Mouse (Mus musculus) embryonic facial prominence, embryonic 13.5 days (tissue): ENCODE results near the gene Pdzd8. TPM values are rescaled to one million over a fixed set of nuclear protein-coding genes. Genes with fewer than 3 reads are reported as not detected.

Experiments used
- ATAC-seq: fragments of 200-750 bp; cut with Nextera tagmentation; 2 replicates; pipeline ENCODE4 v1.8.0; 2017; ENCODE audit warnings: low read depth; ENCODE audit not compliant: insufficient number of reproducible peaks, insufficient read depth, low FRiP score, low TSS enrichment
- H3K27ac ChIP-seq: fragments of 300-500 bp; sonication (generic); 2 replicates; pipeline ENCODE4 v1.5.1; 2015; ENCODE audit warnings: moderate library complexity, mild to moderate bottlenecking, inconsistent platforms
- H3K27me3 ChIP-seq: fragments of 300-500 bp; sonication (generic); 2 replicates; pipeline ENCODE4 v1.6.1; 2015; ENCODE audit warnings: mild to moderate bottlenecking, inconsistent platforms
- H3K36me3 ChIP-seq: fragments of 300-500 bp; sonication (generic); 2 replicates; pipeline ENCODE4 v1.6.1; 2015; ENCODE audit warnings: mild to moderate bottlenecking, inconsistent platforms
- H3K4me1 ChIP-seq: fragments of 300-500 bp; sonication (generic); 2 replicates; pipeline ENCODE4 v1.6.1; 2015; ENCODE audit warnings: inconsistent platforms
- H3K4me2 ChIP-seq: fragments of 300-500 bp; sonication (generic); 2 replicates; pipeline ENCODE4 v1.6.1; 2015; ENCODE audit warnings: moderate library complexity, mild to moderate bottlenecking, inconsistent platforms
- H3K4me3 ChIP-seq: fragments of 300-500 bp; sonication (generic); 2 replicates; pipeline ENCODE4 v1.5.1; 2015; ENCODE audit warnings: mild to moderate bottlenecking, inconsistent platforms
- H3K9ac ChIP-seq: fragments of 300-500 bp; sonication (generic); 2 replicates; pipeline ENCODE4 v1.6.1; 2015; ENCODE audit warnings: mild to moderate bottlenecking, inconsistent platforms
- H3K9me3 ChIP-seq: fragments of 300-500 bp; sonication (generic); 2 replicates; pipeline ENCODE4 v1.6.1; 2016; ENCODE audit warnings: inconsistent platforms
- WGBS: fragments of 180-500 bp; shearing (Covaris S2); methylation state at CpG from one replicate; pipeline ENCODE4 v1.1.7; 2015; ENCODE audit warnings: mixed read lengths; 5-methylcytosine and 5-hydroxymethylcytosine counted together
- polyA plus RNA-seq: library from polyadenylated mRNA; unstranded; fragments of >200 nt; fragmentation: Nextera tagmentation; extraction: Ambion mirVana; gene quantifications from 2 replicates; pipeline ENCODE4 v1.2.1, GENCODE M21; 2015

The Pdzd8 gene
- polyA plus RNA-seq, 1 experiment from 2014 or later = 11.4 TPM

DNA sequence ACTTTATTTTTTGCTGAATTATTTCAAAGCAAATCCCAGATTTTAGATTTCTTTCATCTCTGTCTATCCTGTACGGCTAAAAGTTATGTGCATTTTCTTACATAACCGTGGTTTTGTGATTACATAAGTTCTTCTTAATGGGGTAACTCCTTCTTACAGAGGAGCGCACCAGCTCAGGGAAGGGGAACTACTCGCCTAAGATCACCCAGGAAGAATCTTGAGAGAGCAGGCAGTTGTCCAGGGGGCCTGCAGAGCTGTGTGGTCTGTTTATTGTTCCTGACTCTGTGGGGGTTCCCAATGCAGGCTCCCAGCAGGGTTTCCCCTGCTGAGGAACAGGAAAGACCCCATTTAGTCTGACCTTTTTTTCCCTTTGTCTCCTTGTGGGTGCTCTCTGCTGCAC, 27.3 kb upstream of the Pdzd8 start:
- no peak overlapping the region for H3K4me2 ChIP-seq
- H3K4me1 ChIP-seq = no peaks in the 10 kb centered on the region
- H3K9me3 ChIP-seq = peaks cover 7% of the 10 kb centered on the region; the same call in 1 of the 2 replicates
- ATAC-seq = no peak
- no peak overlapping the region for H3K27ac ChIP-seq
- H3K9ac ChIP-seq = no peak overlapping the region
- no peaks in the 10 kb centered on the region for H3K27me3 ChIP-seq
- no peak overlapping the region for H3K4me3 ChIP-seq
- H3K36me3 ChIP-seq = no peaks in the 10 kb centered on the region
- WGBS = 68% methylated on average over 4 of the region's 4 CpGs

- Histone ChIP-seq H3K4me1 (no peaks in the 10 kb centered on the region), H3K4me2 (no peak overlapping the region), H3K36me3 (no peaks in the 10 kb centered on the region), H3K27me3 (no peaks in the 10 kb centered on the region), H3K4me3 (no peak overlapping the region), H3K27ac (no peak overlapping the region), H3K9me3 (peaks cover 7% of the 10 kb centered on the region; the same call in 1 of the 2 replicates), H3K9ac (no peak overlapping the region)
- WGBS = 77% methylated on average over 4 of the region's 4 CpGs
- ATAC-seq = no peak
Observed at GRCm38 (mm10) chr19:59371016-59371415, 25.4 kb upstream of the Pdzd8 start.

GRCm38 (mm10) chr19:59367892-59368291, 22.3 kb upstream of the Pdzd8 start:
- H3K36me3 ChIP-seq = no peaks in the 10 kb centered on the region
- WGBS = 79% methylated on average over 4 of the region's 4 CpGs
- ATAC-seq = no peak
- no peak overlapping the region for H3K27ac ChIP-seq
- no peak overlapping the region for H3K4me3 ChIP-seq
- H3K4me2 ChIP-seq = no peak overlapping the region
- no peaks in the 10 kb centered on the region for H3K9me3 ChIP-seq
- H3K9ac ChIP-seq = no peak overlapping the region
- H3K27me3 ChIP-seq = no peaks in the 10 kb centered on the region
- H3K4me1 ChIP-seq = no peaks in the 10 kb centered on the region

- Histone ChIP-seq H3K4me2 (no peak overlapping the region), H3K9ac (no peak overlapping the region), H3K4me1 (no peaks in the 10 kb centered on the region), H3K27me3 (no peaks in the 10 kb centered on the region), H3K36me3 (no peaks in the 10 kb centered on the region), H3K27ac (no peak overlapping the region), H3K9me3 (no peaks in the 10 kb centered on the region), H3K4me3 (no peak overlapping the region)
- ATAC-seq = no peak
- WGBS = 69% methylated on average over 3 of the region's 3 CpGs
Observed at GRCm38 (mm10) chr19:59366724-59367123, 21.1 kb upstream of the Pdzd8 start.

GRCm38 (mm10) chr19:59363666-59364065, 18.1 kb upstream of the Pdzd8 start:
- Histone ChIP-seq H3K9ac (no peak overlapping the region), H3K4me2 (no peak overlapping the region), H3K9me3 (no peaks in the 10 kb centered on the region), H3K4me3 (no peak overlapping the region), H3K27me3 (no peaks in the 10 kb centered on the region), H3K36me3 (no peaks in the 10 kb centered on the region), H3K4me1 (no peaks in the 10 kb centered on the region), H3K27ac (no peak overlapping the region)
- no peak for ATAC-seq
- 85% methylated on average over 3 of the region's 3 CpGs for WGBS

- Histone ChIP-seq H3K27ac (no peak overlapping the region), H3K27me3 (no peaks in the 10 kb centered on the region), H3K4me3 (no peak overlapping the region), H3K36me3 (no peaks in the 10 kb centered on the region), H3K9ac (no peak overlapping the region), H3K9me3 (no peaks in the 10 kb centered on the region), H3K4me1 (no peaks in the 10 kb centered on the region), H3K4me2 (no peak overlapping the region)
- 75% methylated on average over 6 of the region's 6 CpGs for WGBS
- no peak for ATAC-seq
Observed at GRCm38 (mm10) chr19:59362646-59363045, 17.1 kb upstream of the Pdzd8 start.

DNA sequence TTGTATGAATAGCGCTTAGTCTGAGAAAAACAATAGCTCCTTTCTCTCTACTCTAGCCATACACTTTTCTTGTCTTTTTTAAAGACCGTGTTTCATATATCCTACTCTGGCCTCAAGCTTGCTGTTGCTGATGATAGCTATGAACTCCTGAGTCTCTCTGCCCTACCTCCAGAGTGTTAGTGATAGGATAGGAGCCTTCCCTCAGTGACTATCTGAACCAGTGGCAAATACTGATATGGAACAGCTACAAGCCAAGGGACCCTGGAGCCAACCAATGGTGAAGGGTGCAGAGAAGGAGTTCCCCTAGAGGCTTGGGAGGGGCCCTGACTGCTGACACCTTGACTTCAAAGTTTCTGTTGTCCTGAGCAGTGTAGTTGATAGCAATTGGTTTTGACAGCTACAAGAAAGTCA, 14.9 kb upstream of the Pdzd8 start:
- no peak for ATAC-seq
- H3K27ac ChIP-seq = no peak overlapping the region
- H3K36me3 ChIP-seq = no peaks in the 10 kb centered on the region
- WGBS = 63% methylated on average over 2 of the region's 2 CpGs
- H3K9me3 ChIP-seq = no peaks in the 10 kb centered on the region
- no peak overlapping the region for H3K4me2 ChIP-seq
- H3K9ac ChIP-seq = no peak overlapping the region
- H3K27me3 ChIP-seq = 0 out of 2 replicates have a peak, but pooled peaks cover 2% of the 10 kb centered on the region
- no peak overlapping the region for H3K4me3 ChIP-seq
- H3K4me1 ChIP-seq = no peaks in the 10 kb centered on the region

DNA sequence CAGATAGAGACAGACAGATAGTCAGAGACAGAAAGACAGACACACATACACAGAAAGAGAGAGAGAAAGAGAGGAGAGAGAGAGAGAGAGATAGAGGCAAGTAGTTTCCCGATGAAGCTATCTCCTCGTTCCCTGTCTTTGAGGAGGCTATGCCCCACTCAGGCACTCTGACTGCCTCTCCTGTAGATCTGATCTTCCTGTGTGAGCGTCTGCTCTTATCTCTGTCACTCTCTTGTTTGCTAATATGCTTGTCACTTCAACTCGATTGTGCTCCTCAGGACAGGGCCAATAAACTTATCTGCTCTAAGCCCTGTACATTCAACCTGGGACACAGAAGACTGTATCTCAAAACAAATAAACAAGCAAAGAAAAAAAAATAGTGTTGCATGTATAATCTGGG, 13.6 kb upstream of the Pdzd8 start:
- H3K4me2 ChIP-seq = no peak overlapping the region
- no peak overlapping the region for H3K27ac ChIP-seq
- H3K9ac ChIP-seq = no peak overlapping the region
- no peaks in the 10 kb centered on the region for H3K4me1 ChIP-seq
- H3K9me3 ChIP-seq = no peaks in the 10 kb centered on the region
- no peak overlapping the region for H3K4me3 ChIP-seq
- H3K27me3 ChIP-seq = 0 out of 2 replicates have a peak, but pooled peaks cover 2% of the 10 kb centered on the region
- ATAC-seq = no peak
- no peaks in the 10 kb centered on the region for H3K36me3 ChIP-seq
- WGBS = 67% methylated on average over 4 of the region's 4 CpGs

- H3K4me1 ChIP-seq = no peaks in the 10 kb centered on the region
- H3K4me2 ChIP-seq = no peak overlapping the region
- no peaks in the 10 kb centered on the region for H3K36me3 ChIP-seq
- no peak overlapping the region for H3K9ac ChIP-seq
- H3K27ac ChIP-seq = no peak overlapping the region
- no peak for ATAC-seq
- WGBS = 73% methylated on average over 4 of the region's 4 CpGs
- peaks cover 2% of the 10 kb centered on the region; the same call in 1 of the 2 replicates for H3K27me3 ChIP-seq
- no peak overlapping the region for H3K4me3 ChIP-seq
- H3K9me3 ChIP-seq = no peaks in the 10 kb centered on the region
Observed at GRCm38 (mm10) chr19:59357878-59358277, 12.3 kb upstream of the Pdzd8 start.

DNA sequence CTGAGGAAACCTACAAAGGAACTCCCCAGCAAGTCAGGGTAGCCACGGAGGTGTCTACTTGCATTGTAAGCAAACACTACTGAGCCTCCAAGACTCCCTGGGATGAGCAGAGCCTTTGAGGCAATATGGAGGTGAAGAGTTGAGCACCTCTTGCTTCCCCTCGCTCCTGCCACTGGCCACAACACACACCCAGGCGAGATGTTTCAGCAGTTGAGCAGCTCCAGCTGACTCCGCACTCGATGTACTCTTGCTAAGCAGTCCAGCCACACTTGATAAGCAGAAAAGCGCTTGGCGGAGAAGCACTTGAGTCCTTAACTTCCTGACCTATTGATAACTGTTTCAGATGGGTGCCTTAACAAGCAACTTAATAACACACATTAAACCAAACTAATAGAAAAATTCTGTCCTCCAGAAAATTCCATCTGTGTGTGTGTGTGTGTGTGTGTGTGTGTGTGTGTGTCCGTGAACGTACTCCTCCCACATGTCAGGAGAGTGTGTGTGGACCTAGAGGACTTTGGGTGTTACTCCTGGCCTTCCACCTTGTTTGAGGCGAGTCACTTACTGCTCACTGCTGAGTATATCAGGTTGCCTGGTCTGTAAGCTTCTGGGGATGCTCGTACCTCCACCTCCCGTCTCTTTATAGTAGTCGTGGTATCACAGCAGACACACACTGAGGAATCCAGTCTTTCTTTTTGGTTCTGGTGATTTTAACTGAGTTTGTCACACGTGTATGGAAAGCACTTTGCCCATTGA, 11.4 kb upstream of the Pdzd8 start:
- ATAC-seq = no peak
- peaks cover 8% of the 10 kb centered on the region; the same call in 1 of the 2 replicates for H3K27me3 ChIP-seq
- H3K4me3 ChIP-seq = no peak overlapping the region
- H3K36me3 ChIP-seq = no peaks in the 10 kb centered on the region
- no peaks in the 10 kb centered on the region for H3K9me3 ChIP-seq
- no peaks in the 10 kb centered on the region for H3K4me1 ChIP-seq
- WGBS = 79% methylated on average over 14 of the region's 14 CpGs
- H3K9ac ChIP-seq = no peak overlapping the region
- no peak overlapping the region for H3K4me2 ChIP-seq
- no peak overlapping the region for H3K27ac ChIP-seq

DNA sequence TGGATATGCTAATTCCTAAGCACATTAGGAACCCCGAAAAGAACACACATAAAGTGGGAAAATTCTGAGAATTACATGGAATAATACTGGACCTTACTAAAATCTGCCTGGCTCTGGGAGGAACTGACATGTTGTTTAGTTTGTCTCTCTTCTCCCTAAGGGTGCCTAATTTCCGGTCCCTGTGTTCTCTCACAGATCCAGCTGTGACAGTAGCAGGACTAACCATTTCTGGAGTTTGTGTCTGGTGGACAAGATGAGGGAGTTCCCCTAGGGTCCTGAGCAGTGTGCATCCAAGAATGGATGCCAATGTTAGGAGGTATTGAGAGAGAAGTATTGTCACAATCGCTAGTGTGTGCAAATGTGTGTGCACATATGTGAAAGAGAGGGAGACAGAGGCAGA, 10.8 kb upstream of the Pdzd8 start:
- H3K36me3 ChIP-seq = no peaks in the 10 kb centered on the region
- no peak overlapping the region for H3K4me3 ChIP-seq
- H3K4me2 ChIP-seq = no peak overlapping the region
- 78% methylated on average over 3 of the region's 3 CpGs for WGBS
- no peak for ATAC-seq
- no peak overlapping the region for H3K27ac ChIP-seq
- H3K27me3 ChIP-seq = peaks cover 8% of the 10 kb centered on the region; the same call in 1 of the 2 replicates
- no peaks in the 10 kb centered on the region for H3K9me3 ChIP-seq
- no peak overlapping the region for H3K9ac ChIP-seq
- H3K4me1 ChIP-seq = no peaks in the 10 kb centered on the region

DNA sequence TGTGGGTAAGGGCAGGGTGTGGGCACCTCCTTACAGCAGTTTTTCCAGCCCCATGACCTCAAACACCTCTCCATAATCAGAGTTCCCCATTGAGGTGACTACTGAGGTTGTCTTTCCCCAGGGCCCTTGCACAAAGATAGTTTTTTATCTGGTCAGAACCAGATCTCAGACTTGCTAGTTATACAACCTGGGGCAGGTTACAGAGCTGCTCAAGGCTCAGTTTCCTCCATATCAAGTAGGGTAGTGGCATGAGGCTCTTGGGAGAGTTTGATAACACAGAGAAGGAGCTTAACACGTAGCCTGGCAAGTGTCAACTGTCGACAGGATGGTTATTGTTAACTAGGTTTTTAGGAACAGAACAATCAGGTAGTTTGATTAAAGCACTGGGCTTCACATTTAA, 9.3 kb upstream of the Pdzd8 start:
- Histone ChIP-seq H3K9ac (no peak overlapping the region), H3K9me3 (no peaks in the 10 kb centered on the region), H3K4me2 (no peak overlapping the region), H3K36me3 (no peaks in the 10 kb centered on the region), H3K4me3 (no peak overlapping the region), H3K27me3 (peaks cover 8% of the 10 kb centered on the region; the same call in 1 of the 2 replicates), H3K4me1 (no peaks in the 10 kb centered on the region), H3K27ac (no peak overlapping the region)
- ATAC-seq = no peak
- WGBS = 65% methylated on average over 2 of the region's 2 CpGs
